Mouse (Mus musculus) MEL (cell line): ENCODE measurements around the gene Ddx43.

ENCODE experiments used
- BHLHE40 ChIP-seq: IDR thresholded peaks from 2 replicates; pipeline ENCODE4 v1.6.1; 2012; ENCODE audit warnings: low read depth, mild to moderate bottlenecking, inconsistent platforms, low read length, improper control_type of control experiment, borderline replicate concordance
- CTCF ChIP-seq, 3 experiments: IDR thresholded peaks in 2 of 3; conservative IDR thresholded peaks in 1 of 3; 2 replicates each; pipeline ENCODE4 v1.5.1; 2011 to 2012; ENCODE audit warnings: low read length in 3 of 3, low read depth in 2 of 3, mild to moderate bottlenecking in 2 of 3, improper control_type of control experiment in 1 of 3, inconsistent platforms in 1 of 3, mixed read lengths in 1 of 3, moderate library complexity in 1 of 3; ENCODE audit not compliant: control insufficient read depth in 1 of 3, insufficient read depth in 1 of 3, poor library complexity in 1 of 3, severe bottlenecking in 1 of 3
- E2F4 ChIP-seq: IDR thresholded peaks from 2 replicates; pipeline ENCODE4 v1.6.1; 2011; ENCODE audit warnings: low read depth, low read length, improper control_type of control experiment, borderline replicate concordance
- HCFC1 ChIP-seq: IDR thresholded peaks from 2 replicates; pipeline ENCODE4 v1.6.1; 2012; ENCODE audit warnings: low read depth, mild to moderate bottlenecking, inconsistent platforms, low read length, improper control_type of control experiment, moderate library complexity
- POLR2A ChIP-seq, 2 experiments: IDR thresholded peaks; 2 replicates each; pipeline ENCODE4 v1.6.1; 2011 to 2012; ENCODE audit warnings: low read length in 2 of 2, mild to moderate bottlenecking in 2 of 2, control low read depth in 1 of 2, improper control_type of control experiment in 1 of 2, low read depth in 1 of 2, moderate library complexity in 1 of 2; ENCODE audit not compliant: control insufficient read depth in 1 of 2, insufficient read depth in 1 of 2, poor library complexity in 1 of 2
- RCOR1 ChIP-seq: IDR thresholded peaks from 2 replicates; pipeline ENCODE4 v1.6.1; 2012; ENCODE audit warnings: low read depth, mild to moderate bottlenecking, inconsistent platforms, low read length, improper control_type of control experiment
- USF1 ChIP-seq: IDR thresholded peaks from 2 replicates; pipeline ENCODE4 v1.6.1; 2014; ENCODE audit warnings: low read depth, mild to moderate bottlenecking, inconsistent platforms, low read length, improper control_type of control experiment, moderate library complexity
- ZC3H11A ChIP-seq: IDR thresholded peaks from 2 replicates; pipeline ENCODE4 v1.6.1; 2012; ENCODE audit warnings: low read depth, mild to moderate bottlenecking, inconsistent platforms, low read length, improper control_type of control experiment
- ZNF384 ChIP-seq: IDR thresholded peaks from 2 replicates; pipeline ENCODE4 v1.6.1; 2012; ENCODE audit warnings: low read depth, mild to moderate bottlenecking, inconsistent platforms, low read length, improper control_type of control experiment

DNA sequence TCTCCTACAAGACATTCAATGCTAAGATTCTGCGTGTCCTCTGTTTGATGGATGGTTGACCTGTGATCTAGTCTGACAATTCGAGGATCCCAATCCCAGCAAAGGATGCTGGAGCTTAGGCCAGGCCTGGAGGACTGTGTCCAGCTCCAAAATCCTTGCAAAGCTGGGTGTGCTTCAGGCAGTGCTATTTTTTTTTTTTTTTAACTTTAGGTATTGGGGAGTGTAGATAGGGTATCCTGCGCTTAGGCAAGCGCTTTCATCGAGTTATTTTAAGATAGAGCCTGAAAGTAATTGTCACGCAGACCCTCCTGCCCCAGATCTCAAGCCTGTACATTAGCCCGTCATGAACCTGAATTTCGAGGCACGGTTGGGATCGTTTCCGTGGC, 340 bp upstream of the Ddx43 start:
- no peak for TF ChIP-seq E2F4
- TF ChIP-seq CTCF (IDR thresholded peaks at IDR 0.05 in 2 of 3, conservative IDR thresholded peaks at IDR 0.05 in 1 of 3; ENCODE audit: control insufficient read depth in 1 of 3, insufficient read depth in 1 of 3, low read depth in 2 of 3, low read length in 3 of 3, poor library complexity in 1 of 3, severe bottlenecking in 1 of 3): no peak
- TF ChIP-seq ZNF384: peak; percentile 74
- TF ChIP-seq POLR2A (IDR thresholded peaks at IDR 0.05; ENCODE audit: control insufficient read depth in 1 of 2, insufficient read depth in 1 of 2, low read depth in 1 of 2, low read length in 2 of 2, poor library complexity in 1 of 2): no peak; a peak in 1 of 4 replicates
- no peak for TF ChIP-seq HCFC1
- TF ChIP-seq ZC3H11A: no peak
- TF ChIP-seq BHLHE40: no peak
- no peak for TF ChIP-seq RCOR1
- no peak for TF ChIP-seq USF1
